Mouse (Mus musculus): ENCODE measurements around the gene Trnp1.

- no peak for TF ChIP-seq KAT2A (conservative IDR thresholded peaks at IDR 0.05; ENCODE audit: low read depth, low read length)
- no peak for TF ChIP-seq GATA1 (IDR thresholded peaks at IDR 0.05; ENCODE audit: low read depth, low read length)
- no peak for TF ChIP-seq POLR2A (IDR thresholded peaks at IDR 0.05; ENCODE audit: control insufficient read depth in 1 of 2, insufficient read depth in 1 of 2, low read depth in 1 of 2, low read length in 2 of 2, poor library complexity in 1 of 2)
- no peak for TF ChIP-seq UBTF (IDR thresholded peaks at IDR 0.05; ENCODE audit: borderline replicate concordance, insufficient read depth, low read depth, low read length)
- no peak for TF ChIP-seq RAD21 (IDR thresholded peaks at IDR 0.05; ENCODE audit: low read depth, low read length)
- TF ChIP-seq MYC (IDR thresholded peaks at IDR 0.05; ENCODE audit: low read depth, low read length) = no peak
- TF ChIP-seq MYB (IDR thresholded peaks at IDR 0.05; ENCODE audit: low read depth, low read length) = no peak
- no peak for TF ChIP-seq CTCF (IDR thresholded peaks at IDR 0.05 in 2 of 3, conservative IDR thresholded peaks at IDR 0.05 in 1 of 3; ENCODE audit: control insufficient read depth in 1 of 3, insufficient read depth in 1 of 3, low read depth in 2 of 3, low read length in 3 of 3, poor library complexity in 1 of 3, severe bottlenecking in 1 of 3)
- TF ChIP-seq RCOR1 (IDR thresholded peaks at IDR 0.05; ENCODE audit: low read depth, low read length) = no peak
- TF ChIP-seq EP300 (IDR thresholded peaks at IDR 0.05; ENCODE audit: low read depth in 1 of 2, low read length in 2 of 2) = no peak
- TF ChIP-seq MAX (IDR thresholded peaks at IDR 0.05; ENCODE audit: low read length) = no peak
Observed at GRCm38 (mm10) chr4:133488619-133489392, 9.5 kb downstream of the Trnp1 start.

All from MEL (cell line).